Comparison of ENCODE assay signal across 9 mouse cellular contexts in the genomic region with DNA sequence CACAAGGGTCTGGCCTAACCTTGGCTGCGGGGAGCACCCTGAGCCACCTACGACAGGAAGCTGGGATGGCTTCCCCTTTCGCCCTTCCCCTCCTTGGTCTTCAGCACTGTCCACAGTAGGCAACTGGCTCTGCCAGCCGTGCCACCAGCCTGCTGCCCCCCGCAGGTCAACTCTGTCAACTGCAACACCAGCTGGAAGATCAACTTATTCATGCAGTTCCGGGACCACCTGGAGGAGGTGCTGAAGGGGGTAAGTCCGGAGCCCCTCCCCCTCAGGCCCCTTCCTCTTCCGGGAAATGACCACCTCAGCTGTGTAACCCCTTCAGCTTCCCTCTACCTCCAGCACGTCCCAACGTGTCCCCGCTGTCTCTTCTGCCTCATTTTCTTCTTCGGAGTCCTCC. TPM values are rescaled to one million over a fixed set of nuclear protein-coding genes. Genes with fewer than 3 reads are reported as not detected.
DNase-seq lines count a peak whose midpoint lies in the region; TF ChIP-seq lines count a peak whose summit lies in the region.
"Had no signal": no experiment of that assay in that cellular context is flagged by ENCODE, and none has a peak within 500 bp of the region (broad histone marks: within the 10 kb centered on the region; RNA-seq: fewer than 3 reads in every experiment).

No protein-coding gene starts in this region.

- peaks cover 23% of the 10 kb centered on the region; the same call in 1 of the 2 replicates for H3K36me3 ChIP-seq in heart, embryonic 10.5 days
- H3K36me3 ChIP-seq in MEL (ENCODE audit: control insufficient read depth in 1 of 2, insufficient read depth in 2 of 2, low read length in 2 of 2): peaks cover 0 to 8% of the 10 kb centered on the region in 2 experiments; a peak in 1 of 4 replicates
- peaks cover 23% of the 10 kb centered on the region for H3K36me3 ChIP-seq in splenic B cell, adult 2 months (ENCODE audit: control insufficient read depth, insufficient read depth, low read length, poor library complexity, severe bottlenecking)

- 30% methylated on average over 12 of the region's 12 CpGs for WGBS in heart, embryonic 10.5 days

- TF ChIP-seq EP300 in MEL (IDR thresholded peaks at IDR 0.05; ENCODE audit: low read depth in 1 of 2, low read length in 2 of 2): no peak

- H3K9me3 ChIP-seq in heart, embryonic 10.5 days: no peaks in the 10 kb centered on the region
- no peaks in the 10 kb centered on the region for H3K9me3 ChIP-seq in MEL (replicated peaks; ENCODE audit: insufficient read depth, low read length)
- H3K9me3 ChIP-seq: limb, embryonic 12.5 days had no signal

- peak; percentile 67 to 86 (median 74) for TF ChIP-seq CTCF in MEL (IDR thresholded peaks at IDR 0.05 in 2 of 3, conservative IDR thresholded peaks at IDR 0.05 in 1 of 3; ENCODE audit: control insufficient read depth in 1 of 3, insufficient read depth in 1 of 3, low read depth in 2 of 3, low read length in 3 of 3, poor library complexity in 1 of 3, severe bottlenecking in 1 of 3)

- peak overlapping the region; percentile 62 for H3K27ac ChIP-seq in heart, embryonic 10.5 days
- H3K27ac ChIP-seq in MEL (ENCODE audit: control insufficient read depth, low read depth, low read length): no peak overlapping the region
- H3K27ac ChIP-seq: limb, embryonic 12.5 days had no signal

- no peak overlapping the region for H3K9ac ChIP-seq in MEL (ENCODE audit: control insufficient read depth, low read depth, low read length, poor library complexity, severe bottlenecking)
- H3K9ac ChIP-seq: limb, embryonic 12.5 days had no signal

- TF ChIP-seq RAD21 in MEL (IDR thresholded peaks at IDR 0.05; ENCODE audit: low read depth, low read length): peak; percentile 23

- H3K27me3 ChIP-seq in heart, embryonic 10.5 days (ENCODE audit: insufficient read depth, poor library complexity, severe bottlenecking): no peaks in the 10 kb centered on the region
- no peaks in the 10 kb centered on the region for H3K27me3 ChIP-seq in MEL (ENCODE audit: control insufficient read depth in 1 of 2, insufficient read depth in 2 of 2, low read length in 2 of 2)
- no peaks in the 10 kb centered on the region for H3K27me3 ChIP-seq in splenic B cell, adult 2 months (ENCODE audit: control insufficient read depth, insufficient read depth, low read length, poor library complexity, severe bottlenecking)
- H3K27me3 ChIP-seq: limb, embryonic 12.5 days had no signal

- no peak for TF ChIP-seq POLR2A in MEL (IDR thresholded peaks at IDR 0.05; ENCODE audit: control insufficient read depth in 1 of 2, insufficient read depth in 1 of 2, low read depth in 1 of 2, low read length in 2 of 2, poor library complexity in 1 of 2)

- H3K79me2 ChIP-seq in MEL (ENCODE audit: control insufficient read depth, insufficient read depth, low read length, poor library complexity): no peaks in the 10 kb centered on the region

- peaks cover 33% of the 10 kb centered on the region for H3K4me1 ChIP-seq in heart, embryonic 10.5 days
- H3K4me1 ChIP-seq in MEL (ENCODE audit: control insufficient read depth in 1 of 2, insufficient read depth in 2 of 2, low read length in 2 of 2): peaks cover 0 to 14% of the 10 kb centered on the region in 2 experiments; a peak in 3 of 4 replicates

- no peak overlapping the region for H3K4me3 ChIP-seq in heart, embryonic 10.5 days
- H3K4me3 ChIP-seq in MEL (ENCODE audit: control insufficient read depth in 1 of 2, insufficient read depth in 1 of 2, low read depth in 2 of 2, low read length in 2 of 2): no peak overlapping the region
- H3K4me3 ChIP-seq: limb, embryonic 12.5 days had no signal

- DNase-seq in heart, embryonic 10.5 days (ENCODE audit: low spot score): no peak
- no peak for DNase-seq in heart, adult 11 months
- DNase-seq in 3T3-L1 (ENCODE audit: low read depth, low spot score) (peak; percentile 50), MEL (ENCODE audit: low read depth, low spot score) (peak; percentile 58)
- DNase-seq in kidney, postnatal 4 days: peak; percentile 65 to 75
- DNase-seq in splenic B cell, adult 2 months (ENCODE audit: low read depth, low spot score): peak; percentile 65
- DNase-seq in layer of hippocampus, postnatal 36 days: no peak
- no peak for DNase-seq in right cerebral cortex, adult 2 months (ENCODE audit: low spot score in 2 of 2)

TF ChIP-seq in MEL, 35 proteins besides CTCF, POLR2A, EP300 and RAD21:
- TF ChIP-seq ZC3H11A (IDR thresholded peaks at IDR 0.05; ENCODE audit: low read depth, low read length): 0 out of 2 replicates have a peak, but pooled peaks have one; percentile 1
- peak; percentile 59 for TF ChIP-seq SMC3 (IDR thresholded peaks at IDR 0.05; ENCODE audit: low read depth, low read length)
- TF ChIP-seq MEF2A (IDR thresholded peaks at IDR 0.05; ENCODE audit: extremely low read depth, insufficient replicate concordance, low read depth, low read length, poor library complexity, severe bottlenecking): no peak

RNA-seq across cellular contexts. Expression of a gene that starts 30.3 kb away (rescaled TPM):
- polyA plus RNA-seq in heart, embryonic 10.5 days (2016; fragmentation: Nextera tagmentation; extraction: Ambion mirVana): 2.9 TPM in 2 replicates
- 7.3 and 9.7 TPM in 2 replicates for total RNA-seq in MEL (2012; rRNA removed)
- 10 to 100 TPM in 1 of 2 experiments, not detected in 1; 11.4 TPM for polyA plus RNA-seq in MEL (2012; ENCODE audit: insufficient read depth in 1 of 2, insufficient read length in 2 of 2, low read depth in 1 of 2, low replicate concordance in 2 of 2, missing spikeins in 1 of 2)
- total RNA-seq in layer of hippocampus, postnatal 36 days (2021): 1 to 10 TPM; 1.6 to 1.7 TPM

RNA-seq across cellular contexts. Expression of a gene that starts 46.3 kb away (rescaled TPM):
- polyA plus RNA-seq in heart, embryonic 10.5 days (2016; fragmentation: Nextera tagmentation; extraction: Ambion mirVana): 393 and 440 TPM in 2 replicates
- total RNA-seq in MEL (2012; rRNA removed): 270 and 329 TPM in 2 replicates
- polyA plus RNA-seq in MEL (2012; ENCODE audit: insufficient read depth in 1 of 2, insufficient read length in 2 of 2, low read depth in 1 of 2, low replicate concordance in 2 of 2, missing spikeins in 1 of 2): 100 to 1,000 TPM in 1 of 2 experiments, not detected in 1; 176 TPM
- 100 to 1,000 TPM; 205 to 207 TPM for total RNA-seq in layer of hippocampus, postnatal 36 days (2021)

RNA-seq across cellular contexts. Expression of a gene that starts 58.6 kb away (rescaled TPM):
- polyA plus RNA-seq in heart, embryonic 10.5 days (2016; fragmentation: Nextera tagmentation; extraction: Ambion mirVana): 4.0 and 6.8 TPM in 2 replicates
- 66.8 and 75.4 TPM in 2 replicates for total RNA-seq in MEL (2012; rRNA removed)
- 100 to 1,000 TPM in 1 of 2 experiments, not detected in 1; 150 TPM for polyA plus RNA-seq in MEL (2012; ENCODE audit: insufficient read depth in 1 of 2, insufficient read length in 2 of 2, low read depth in 1 of 2, low replicate concordance in 2 of 2, missing spikeins in 1 of 2)
- 10 to 100 TPM; 13.0 to 13.7 TPM for total RNA-seq in layer of hippocampus, postnatal 36 days (2021)

Comparison
In these comparisons a context has a peak if more than half of its experiments do, and no peak if none do; other contexts are left out.
1. DNase-seq: peak in 3T3-L1 (single experiment), MEL (single experiment), kidney, postnatal 4 days (2 of 2) and splenic B cell, adult 2 months (single experiment); none in heart, embryonic 10.5 days (single experiment), heart, adult 11 months (single experiment), layer of hippocampus, postnatal 36 days (0 of 2) and right cerebral cortex, adult 2 months (0 of 2).